Mouse (Mus musculus): ENCODE data around the gene Angptl2. TPM values are rescaled to one million over a fixed set of nuclear protein-coding genes. Genes with fewer than 3 reads are reported as not detected.

Angptl2 gene
- polyA plus RNA-seq, 1 experiment: 5.6 TPM

- no peaks in the 10 kb centered on the region for H3K9me3 ChIP-seq (replicated peaks; ENCODE audit: control insufficient read depth, insufficient read depth, low read length, poor library complexity, severe bottlenecking)
- H3K4me1 ChIP-seq (ENCODE audit: control insufficient read depth, insufficient read depth, low read length): no peaks in the 10 kb centered on the region
- H3K27me3 ChIP-seq (ENCODE audit: control insufficient read depth, insufficient read depth, low read length, poor library complexity, severe bottlenecking): no peaks in the 10 kb centered on the region
- H3K27ac ChIP-seq (ENCODE audit: insufficient read depth, low read length): no peak overlapping the region
- no peak overlapping the region for H3K4me3 ChIP-seq (ENCODE audit: low read depth, low read length)
- no peak overlapping the region for H3K9ac ChIP-seq (ENCODE audit: low read depth, poor library complexity, severe bottlenecking)
- TF ChIP-seq POLR2A (IDR thresholded peaks at IDR 0.05; ENCODE audit: insufficient read depth, low read length): no peak
- no peaks in the 10 kb centered on the region for H3K36me3 ChIP-seq (ENCODE audit: control insufficient read depth, insufficient read depth, low read length, poor library complexity, severe bottlenecking)
These were observed 28.0 kb upstream of the Angptl2 start for GRCm38 (mm10) chr2:33187874-33188273.

- no peak for TF ChIP-seq CTCF (IDR thresholded peaks at IDR 0.05; ENCODE audit: low read depth, low read length)
- no peak for TF ChIP-seq POLR2A (IDR thresholded peaks at IDR 0.05; ENCODE audit: insufficient read depth, low read length)
- TF ChIP-seq EP300 (IDR thresholded peaks at IDR 0.05; ENCODE audit: insufficient read depth, low read depth, low read length): no peak
- no peaks in the 10 kb centered on the region for H3K27me3 ChIP-seq (ENCODE audit: control insufficient read depth, insufficient read depth, low read length, poor library complexity, severe bottlenecking)
- H3K4me1 ChIP-seq (ENCODE audit: control insufficient read depth, insufficient read depth, low read length): no peaks in the 10 kb centered on the region
- H3K36me3 ChIP-seq (ENCODE audit: control insufficient read depth, insufficient read depth, low read length, poor library complexity, severe bottlenecking): no peaks in the 10 kb centered on the region
- no peak overlapping the region for H3K4me3 ChIP-seq (ENCODE audit: low read depth, low read length)
- H3K9me3 ChIP-seq (replicated peaks; ENCODE audit: control insufficient read depth, insufficient read depth, low read length, poor library complexity, severe bottlenecking): no peaks in the 10 kb centered on the region
- no peak overlapping the region for H3K27ac ChIP-seq (ENCODE audit: insufficient read depth, low read length)
- no peak overlapping the region for H3K9ac ChIP-seq (ENCODE audit: low read depth, poor library complexity, severe bottlenecking)
These were observed 26.8 kb upstream of the Angptl2 start for GRCm38 (mm10) chr2:33188925-33189670.

GRCm38 (mm10) chr2:33189976-33190375, 25.9 kb upstream of the Angptl2 start:
- no peaks in the 10 kb centered on the region for H3K9me3 ChIP-seq (replicated peaks; ENCODE audit: control insufficient read depth, insufficient read depth, low read length, poor library complexity, severe bottlenecking)
- no peak overlapping the region for H3K4me3 ChIP-seq (ENCODE audit: low read depth, low read length)
- no peaks in the 10 kb centered on the region for H3K36me3 ChIP-seq (ENCODE audit: control insufficient read depth, insufficient read depth, low read length, poor library complexity, severe bottlenecking)
- no peak overlapping the region for H3K9ac ChIP-seq (ENCODE audit: low read depth, poor library complexity, severe bottlenecking)
- TF ChIP-seq CTCF (IDR thresholded peaks at IDR 0.05; ENCODE audit: low read depth, low read length) (no peak), POLR2A (IDR thresholded peaks at IDR 0.05; ENCODE audit: insufficient read depth, low read length) (no peak), EP300 (IDR thresholded peaks at IDR 0.05; ENCODE audit: insufficient read depth, low read depth, low read length) (no peak)
- no peaks in the 10 kb centered on the region for H3K27me3 ChIP-seq (ENCODE audit: control insufficient read depth, insufficient read depth, low read length, poor library complexity, severe bottlenecking)
- no peaks in the 10 kb centered on the region for H3K4me1 ChIP-seq (ENCODE audit: control insufficient read depth, insufficient read depth, low read length)
- H3K27ac ChIP-seq (ENCODE audit: insufficient read depth, low read length): no peak overlapping the region

- peaks cover 3% of the 10 kb centered on the region for H3K4me1 ChIP-seq (ENCODE audit: control insufficient read depth, insufficient read depth, low read length)
- H3K27me3 ChIP-seq (ENCODE audit: control insufficient read depth, insufficient read depth, low read length, poor library complexity, severe bottlenecking): no peaks in the 10 kb centered on the region
- H3K9me3 ChIP-seq (replicated peaks; ENCODE audit: control insufficient read depth, insufficient read depth, low read length, poor library complexity, severe bottlenecking): no peaks in the 10 kb centered on the region
- H3K36me3 ChIP-seq (ENCODE audit: control insufficient read depth, insufficient read depth, low read length, poor library complexity, severe bottlenecking): no peaks in the 10 kb centered on the region
- no peak overlapping the region for H3K9ac ChIP-seq (ENCODE audit: low read depth, poor library complexity, severe bottlenecking)
- no peak overlapping the region for H3K27ac ChIP-seq (ENCODE audit: insufficient read depth, low read length)
- H3K4me3 ChIP-seq (ENCODE audit: low read depth, low read length): no peak overlapping the region
- TF ChIP-seq POLR2A (IDR thresholded peaks at IDR 0.05; ENCODE audit: insufficient read depth, low read length): no peak
- no peak for TF ChIP-seq CTCF (IDR thresholded peaks at IDR 0.05; ENCODE audit: low read depth, low read length)
- no peak for TF ChIP-seq EP300 (IDR thresholded peaks at IDR 0.05; ENCODE audit: insufficient read depth, low read depth, low read length)
These were observed 15.4 kb upstream of the Angptl2 start for GRCm38 (mm10) chr2:33200368-33201068.

- Histone ChIP-seq H3K36me3 (ENCODE audit: control insufficient read depth, insufficient read depth, low read length, poor library complexity, severe bottlenecking) (no peaks in the 10 kb centered on the region), H3K9me3 (replicated peaks; ENCODE audit: control insufficient read depth, insufficient read depth, low read length, poor library complexity, severe bottlenecking) (no peaks in the 10 kb centered on the region), H3K9ac (ENCODE audit: low read depth, poor library complexity, severe bottlenecking) (no peak overlapping the region), H3K27me3 (ENCODE audit: control insufficient read depth, insufficient read depth, low read length, poor library complexity, severe bottlenecking) (no peaks in the 10 kb centered on the region), H3K4me3 (ENCODE audit: low read depth, low read length) (no peak overlapping the region), H3K4me1 (ENCODE audit: control insufficient read depth, insufficient read depth, low read length) (peaks cover 3% of the 10 kb centered on the region), H3K27ac (ENCODE audit: insufficient read depth, low read length) (no peak overlapping the region)
- no peak for TF ChIP-seq POLR2A (IDR thresholded peaks at IDR 0.05; ENCODE audit: insufficient read depth, low read length)
- no peak for TF ChIP-seq CTCF (IDR thresholded peaks at IDR 0.05; ENCODE audit: low read depth, low read length)
- TF ChIP-seq EP300 (IDR thresholded peaks at IDR 0.05; ENCODE audit: insufficient read depth, low read depth, low read length): no peak
These were observed 12.6 kb upstream of the Angptl2 start for GRCm38 (mm10) chr2:33203284-33203683.

GRCm38 (mm10) chr2:33204980-33205379, 10.9 kb upstream of the Angptl2 start:
- H3K9me3 ChIP-seq (replicated peaks; ENCODE audit: control insufficient read depth, insufficient read depth, low read length, poor library complexity, severe bottlenecking): no peaks in the 10 kb centered on the region
- H3K27ac ChIP-seq (ENCODE audit: insufficient read depth, low read length): no peak overlapping the region
- TF ChIP-seq POLR2A (IDR thresholded peaks at IDR 0.05; ENCODE audit: insufficient read depth, low read length) (no peak), CTCF (IDR thresholded peaks at IDR 0.05; ENCODE audit: low read depth, low read length) (no peak), EP300 (IDR thresholded peaks at IDR 0.05; ENCODE audit: insufficient read depth, low read depth, low read length) (no peak)
- no peak overlapping the region for H3K4me3 ChIP-seq (ENCODE audit: low read depth, low read length)
- no peaks in the 10 kb centered on the region for H3K36me3 ChIP-seq (ENCODE audit: control insufficient read depth, insufficient read depth, low read length, poor library complexity, severe bottlenecking)
- H3K9ac ChIP-seq (ENCODE audit: low read depth, poor library complexity, severe bottlenecking): no peak overlapping the region
- peaks cover 7% of the 10 kb centered on the region for H3K4me1 ChIP-seq (ENCODE audit: control insufficient read depth, insufficient read depth, low read length)
- H3K27me3 ChIP-seq (ENCODE audit: control insufficient read depth, insufficient read depth, low read length, poor library complexity, severe bottlenecking): no peaks in the 10 kb centered on the region

All from ES-Bruce4 (cell line).